Mouse (Mus musculus): ENCODE results near the gene Wdr89. TPM values are rescaled to one million over a fixed set of nuclear protein-coding genes. Genes with fewer than 3 reads are reported as not detected.

Wdr89 gene
- polyA plus RNA-seq, 1 experiment: 3.2 TPM

DNA sequence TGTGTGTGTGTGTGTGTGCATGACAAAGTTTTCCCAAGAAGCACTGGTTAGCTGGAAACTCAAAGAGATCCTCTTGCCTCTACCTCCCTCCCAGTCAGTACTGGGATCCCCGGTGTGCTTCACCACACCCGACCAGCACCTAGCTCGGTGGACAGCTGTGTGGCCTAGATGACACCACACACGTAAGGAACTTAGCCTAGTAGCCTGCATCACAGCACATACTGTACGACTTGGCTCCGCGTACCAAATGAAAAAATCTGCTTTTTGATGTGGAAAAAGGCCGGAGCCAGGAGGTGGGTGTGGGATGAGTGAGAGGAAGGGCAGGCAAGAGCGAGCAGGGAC, 450 bp downstream of the Wdr89 start:
- DNase-seq (ENCODE audit: low read depth): no peak

- DNase-seq (ENCODE audit: low read depth): no peak
Measured at GRCm38 (mm10) chr12:75668221-75668620, 1.1 kb downstream of the Wdr89 start.

GRCm38 (mm10) chr12:75666939-75667338, 2.4 kb downstream of the Wdr89 start:
- no peak for DNase-seq (ENCODE audit: low read depth)

- no peak for DNase-seq (ENCODE audit: low read depth)
Measured at GRCm38 (mm10) chr12:75664516-75664810, 4.9 kb downstream of the Wdr89 start.

GRCm38 (mm10) chr12:75663646-75664515, 5.5 kb downstream of the Wdr89 start:
- DNase-seq (ENCODE audit: low read depth): no peak

DNA sequence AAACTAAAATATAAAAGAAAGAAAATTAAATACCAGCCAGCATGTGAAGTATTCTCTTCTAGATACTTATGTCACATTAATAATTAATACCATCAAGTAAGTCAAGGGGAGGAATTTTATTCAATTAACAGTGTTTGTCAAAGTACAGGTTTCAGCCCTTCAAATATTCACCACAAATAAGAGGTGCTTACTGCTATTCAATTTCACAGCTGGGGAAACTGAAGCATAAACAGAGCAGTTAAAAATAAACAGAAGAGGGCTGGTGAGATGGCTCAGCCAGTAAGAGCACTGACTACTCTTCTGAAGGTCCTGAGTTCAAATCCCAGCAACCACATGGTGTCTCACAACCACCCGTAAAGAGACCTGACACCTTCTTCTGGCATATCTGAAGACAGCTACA, 7.0 kb downstream of the Wdr89 start:
- DNase-seq (ENCODE audit: low read depth): no peak

GRCm38 (mm10) chr12:75658403-75658802, 10.9 kb downstream of the Wdr89 start:
- DNase-seq (ENCODE audit: low read depth): no peak

GRCm38 (mm10) chr12:75656580-75656979, 12.8 kb downstream of the Wdr89 start:
- no peak for DNase-seq (ENCODE audit: low read depth)

DNA sequence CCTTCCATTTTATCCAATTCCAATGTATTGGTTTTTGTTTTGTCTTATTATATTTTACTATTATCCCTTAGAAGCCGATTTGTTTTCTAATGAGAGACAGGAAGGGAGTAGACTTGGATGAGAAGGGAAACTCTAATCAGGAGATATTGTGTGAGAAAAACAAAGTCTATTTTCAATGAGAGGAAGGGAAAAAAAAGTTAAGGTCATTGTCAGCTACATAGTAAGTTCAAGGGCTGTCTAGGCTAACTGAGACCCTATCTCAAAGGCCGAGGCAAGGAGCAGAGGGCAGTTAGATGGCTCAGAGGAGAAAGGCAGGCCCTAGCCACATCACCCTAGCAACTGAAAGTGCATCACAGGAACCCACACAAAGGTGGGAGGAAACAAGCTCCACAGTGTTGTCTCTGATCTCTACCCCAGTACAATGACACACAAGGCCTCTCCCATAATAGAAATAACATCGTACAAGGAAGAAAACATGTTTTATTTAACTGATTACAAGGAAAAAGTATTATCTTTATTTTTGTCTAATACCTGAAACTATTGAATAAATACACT, 15.0 kb downstream of the Wdr89 start:
- DNase-seq (ENCODE audit: low read depth): no peak

DNA sequence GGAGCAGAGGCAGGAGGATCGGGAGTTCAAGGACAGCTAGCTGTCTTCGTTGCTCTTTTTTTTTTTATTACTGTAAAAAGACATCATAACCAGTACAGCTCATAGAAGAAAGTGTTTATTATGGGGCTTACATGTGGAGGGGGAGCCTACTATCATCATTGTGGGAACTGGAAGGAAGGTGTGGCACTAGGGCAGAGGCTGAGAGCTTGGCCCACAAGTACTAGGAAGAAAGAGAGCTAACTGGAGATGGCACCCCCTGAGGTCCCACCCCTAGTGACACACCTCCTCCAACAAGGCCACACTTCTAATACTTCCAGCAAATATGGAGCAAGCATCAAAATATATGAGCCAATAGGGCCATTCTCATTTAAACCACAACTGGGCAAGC, 19.6 kb downstream of the Wdr89 start:
- no peak for DNase-seq (ENCODE audit: low read depth)

GRCm38 (mm10) chr12:75649058-75649705, 20.2 kb downstream of the Wdr89 start:
- no peak for DNase-seq (ENCODE audit: low read depth)

DNA sequence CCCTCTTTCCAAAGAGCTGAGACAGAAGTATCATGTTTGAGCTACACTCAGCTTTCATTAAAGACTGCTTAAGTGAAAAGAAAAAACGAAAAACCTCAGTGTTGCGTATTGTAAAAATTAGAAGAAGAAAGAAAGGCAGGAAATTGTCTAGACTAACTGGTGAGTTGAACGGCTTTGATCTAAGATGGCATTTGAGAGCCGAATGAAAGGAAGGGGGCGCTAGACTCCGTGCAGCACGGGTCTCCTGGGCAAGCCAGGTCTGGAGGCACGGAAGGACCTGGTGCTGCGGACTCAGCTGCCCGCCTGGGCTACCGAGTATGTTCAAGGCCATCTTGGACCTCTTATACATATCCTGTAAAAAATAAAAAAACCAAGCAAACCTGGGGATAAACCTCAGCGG, 21.1 kb downstream of the Wdr89 start:
- no peak for DNase-seq (ENCODE audit: low read depth)

- no peak for DNase-seq (ENCODE audit: low read depth)
Measured at GRCm38 (mm10) chr12:75647663-75648062, 21.7 kb downstream of the Wdr89 start.

DNA sequence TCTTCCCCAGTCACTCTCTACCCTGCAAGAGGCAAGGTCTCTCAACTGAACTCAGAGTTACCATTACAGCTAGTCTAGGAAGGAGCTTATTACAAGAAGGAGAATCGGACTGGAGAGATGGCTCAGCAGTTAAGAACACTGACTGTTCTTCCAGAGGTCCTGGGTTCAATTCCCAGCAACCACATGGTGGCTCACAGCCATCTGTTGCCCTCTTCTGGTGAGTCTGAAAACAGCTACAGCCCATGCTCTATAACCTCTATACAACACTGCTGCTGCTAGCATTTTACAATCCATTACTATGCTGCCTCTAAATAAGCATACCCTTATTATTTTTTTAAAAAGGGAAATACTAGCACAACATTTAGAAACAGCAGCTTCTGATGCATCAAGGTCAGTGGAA, 23.6 kb downstream of the Wdr89 start:
- DNase-seq (ENCODE audit: low read depth): no peak

DNA sequence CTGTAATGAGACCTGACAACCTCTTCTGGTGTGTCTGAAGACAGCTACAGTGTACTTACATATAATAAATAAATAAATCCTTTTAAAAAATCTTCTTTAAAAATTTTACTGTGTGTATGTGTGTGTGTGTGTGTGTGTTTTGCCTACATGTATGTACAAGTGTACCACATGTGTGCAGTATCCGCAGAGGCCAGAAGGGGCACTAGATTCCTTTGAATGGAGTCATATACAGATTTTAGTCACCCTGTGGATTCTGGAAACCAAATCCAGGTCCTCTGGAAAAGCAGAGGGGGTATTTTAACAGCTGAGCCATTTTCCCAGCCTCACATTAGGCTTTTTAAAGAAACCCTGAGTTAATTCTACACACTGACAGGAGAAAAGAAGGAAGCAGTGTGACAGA, 27.6 kb downstream of the Wdr89 start:
- DNase-seq (ENCODE audit: low read depth): no peak

DNA sequence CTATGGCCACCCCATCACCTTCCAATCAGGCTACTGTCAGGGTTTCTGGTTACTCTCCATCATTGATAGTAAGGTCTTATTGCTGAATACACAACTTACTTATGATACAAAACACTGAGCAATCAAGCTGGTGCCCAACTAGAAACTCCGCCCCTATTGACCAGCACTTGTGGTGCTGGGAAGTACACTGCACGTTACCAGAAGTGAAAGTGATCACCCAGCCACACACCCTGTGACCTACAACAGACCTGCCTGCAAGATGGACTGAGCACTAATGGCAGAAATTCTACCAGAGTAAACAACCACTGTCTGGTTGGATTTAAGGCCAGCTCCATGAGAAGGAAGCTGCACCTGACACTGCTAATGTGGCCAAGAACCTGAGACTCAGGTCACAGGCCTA, 31.0 kb downstream of the Wdr89 start:
- DNase-seq (ENCODE audit: low read depth): no peak

DNA sequence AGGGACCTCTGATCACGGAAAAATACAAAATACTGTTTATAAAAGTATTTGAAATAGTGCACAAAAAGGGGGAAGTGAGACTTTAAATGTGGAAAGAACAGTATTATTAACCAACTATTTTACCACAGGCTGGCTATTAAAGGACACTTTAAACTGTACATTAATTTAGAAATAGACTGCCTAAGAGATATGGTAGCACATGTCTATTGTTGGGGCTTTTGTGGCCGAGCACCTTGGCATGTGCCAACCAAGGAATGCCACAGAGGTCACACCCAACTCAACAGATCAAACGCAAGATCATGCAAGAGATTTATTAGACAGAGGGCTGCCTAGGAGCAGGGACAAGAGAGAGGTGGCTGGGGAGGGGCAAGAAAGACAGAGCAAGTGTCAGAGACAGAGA, 32.2 kb downstream of the Wdr89 start:
- no peak for DNase-seq (ENCODE audit: low read depth)

- no peak for DNase-seq (ENCODE audit: low read depth)
Measured at GRCm38 (mm10) chr12:75635771-75636430, 33.4 kb downstream of the Wdr89 start.

- DNase-seq (ENCODE audit: low read depth): no peak
Measured at GRCm38 (mm10) chr12:75629618-75630017, 39.7 kb downstream of the Wdr89 start.

- DNase-seq (ENCODE audit: low read depth): no peak
Measured at GRCm38 (mm10) chr12:75623292-75623691, 46.0 kb downstream of the Wdr89 start.

- no peak for DNase-seq (ENCODE audit: low read depth)
Measured at GRCm38 (mm10) chr12:75622835-75623234, 46.5 kb downstream of the Wdr89 start.

GRCm38 (mm10) chr12:75616841-75617240, 52.5 kb downstream of the Wdr89 start:
- DNase-seq (ENCODE audit: low read depth): no peak

All from gonadal fat pad, adult 2 months (tissue).